Comparison of ENCODE assay signal across 1 mouse cellular context in the genomic region with DNA sequence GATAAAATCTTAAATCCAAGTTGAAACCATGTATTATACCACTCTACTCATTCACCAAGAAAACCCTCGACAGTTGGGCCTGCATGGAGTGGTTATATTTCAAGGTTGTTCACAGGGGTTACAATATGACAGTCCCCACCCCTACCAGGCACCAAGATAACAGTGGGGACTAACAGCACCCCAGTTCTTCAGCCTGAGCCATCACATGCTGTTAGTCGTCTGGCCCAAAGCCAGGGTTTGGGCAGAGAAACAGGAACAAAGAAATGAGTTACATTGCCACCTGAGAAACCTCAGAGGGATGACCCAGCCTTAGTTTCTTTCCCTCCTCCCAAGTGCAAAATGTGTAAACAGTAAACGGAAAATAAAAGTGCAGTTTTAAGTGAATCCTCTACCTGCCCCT.
TF ChIP-seq lines count a peak whose summit lies in the region.

No protein-coding gene starts in this region.

TF ChIP-seq in MEL, 35 proteins besides CTCF, POLR2A, EP300 and RAD21 (continued from another document):
- TF ChIP-seq ELF1 (IDR thresholded peaks at IDR 0.05; ENCODE audit: low read depth, low read length) = 0 out of 2 replicates have a peak, but pooled peaks have one; percentile 15
- TF ChIP-seq TAL1 (IDR thresholded peaks at IDR 0.05; ENCODE audit: low read length) = no peak
- 0 out of 2 replicates have a peak, but pooled peaks have one; percentile 39 for TF ChIP-seq TCF12 (IDR thresholded peaks at IDR 0.05; ENCODE audit: low read depth, low read length)
- TF ChIP-seq SIN3A (IDR thresholded peaks at IDR 0.05; ENCODE audit: low read length) = peak; percentile 93
- peak; percentile 77 for TF ChIP-seq MAZ (IDR thresholded peaks at IDR 0.05; ENCODE audit: low read depth, low read length)
- TF ChIP-seq ZMIZ1 (IDR thresholded peaks at IDR 0.05; ENCODE audit: low read depth, low read length) = peak; percentile 57; the same call in 1 of the 2 replicates
- no peak for TF ChIP-seq ZKSCAN1 (IDR thresholded peaks at IDR 0.05; ENCODE audit: low read depth, low read length)
- TF ChIP-seq MEF2A (IDR thresholded peaks at IDR 0.05; ENCODE audit: extremely low read depth, insufficient replicate concordance, low read depth, low read length, poor library complexity, severe bottlenecking) = 0 out of 2 replicates have a peak, but pooled peaks have one; percentile 19
- TF ChIP-seq MAX (IDR thresholded peaks at IDR 0.05; ENCODE audit: low read length) = peak; percentile 80
- 0 out of 2 replicates have a peak, but pooled peaks have one; percentile 9 for TF ChIP-seq SMC3 (IDR thresholded peaks at IDR 0.05; ENCODE audit: low read depth, low read length)
- TF ChIP-seq RCOR1 (IDR thresholded peaks at IDR 0.05; ENCODE audit: low read depth, low read length) = peak; percentile 68
